Mouse (Mus musculus): ENCODE data around the gene Zfp503. TPM values are rescaled to one million over a fixed set of nuclear protein-coding genes. Genes with fewer than 3 reads are reported as not detected.

The Zfp503 gene
- 0.77 and 1.3 TPM in 2 replicates for polyA plus RNA-seq (2012; ENCODE audit: insufficient read depth, low replicate concordance)

- H3K9me3 ChIP-seq: 0 out of 2 replicates have a peak, but pooled peaks cover 15% of the 10 kb centered on the region
- peaks cover 62% of the 10 kb centered on the region for H3K4me1 ChIP-seq
- peaks cover 95% of the 10 kb centered on the region for H3K27me3 ChIP-seq (replicated peaks)
- H3K4me3 ChIP-seq (replicated peaks): peak within 1 kb of the TSS; percentile 92
- H3K36me3 ChIP-seq (replicated peaks; ENCODE audit: low read length): no peaks in the 10 kb centered on the region
- no peak for TF ChIP-seq GATA1 (IDR thresholded peaks at IDR 0.05; ENCODE audit: borderline replicate concordance, low read length)
- TF ChIP-seq FLI1 (IDR thresholded peaks at IDR 0.05; ENCODE audit: low read length): no peak
Observed at GRCm38 (mm10) chr14:21989291-21989913, at the start of gene Zfp503. TSS of gene Zfp503 (minus strand) at chr14:21989601.

DNA sequence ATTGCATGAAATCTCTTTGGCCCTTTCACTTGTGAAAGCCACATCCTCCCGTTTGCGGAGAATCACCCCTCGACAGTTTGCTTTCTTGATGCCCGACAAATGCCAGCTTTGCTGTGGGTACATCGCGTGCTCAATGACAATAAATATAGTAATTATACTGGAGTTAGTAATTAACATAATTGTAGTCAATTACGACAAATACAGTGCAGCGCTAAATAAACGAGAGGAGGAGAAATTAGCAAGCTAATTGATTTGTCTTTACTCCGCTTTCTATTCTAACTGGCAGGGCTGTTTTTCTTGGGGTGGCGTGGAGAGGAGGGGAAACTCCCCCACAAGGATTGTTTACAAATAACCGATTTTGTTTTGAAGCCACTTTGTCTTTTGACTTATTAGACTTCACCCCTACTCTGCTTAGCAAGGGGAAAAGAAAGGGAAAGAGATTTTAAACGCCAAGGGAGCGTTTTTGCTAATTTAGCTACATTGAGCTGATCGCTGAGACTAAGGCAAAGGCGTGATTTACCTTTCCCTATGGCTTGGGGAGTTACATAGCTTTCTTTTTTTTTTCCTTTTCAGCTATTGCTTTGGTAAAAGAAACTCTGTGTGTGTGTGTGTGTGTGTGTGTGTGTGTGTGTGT lies 48.2 kb upstream of the Zfp503 start:
- TF ChIP-seq GATA1 (IDR thresholded peaks at IDR 0.05; ENCODE audit: borderline replicate concordance, low read length) (no peak), FLI1 (IDR thresholded peaks at IDR 0.05; ENCODE audit: low read length) (no peak)
- Histone ChIP-seq H3K36me3 (replicated peaks; ENCODE audit: low read length) (peaks cover under 1% of the 10 kb centered on the region), H3K27me3 (replicated peaks) (no peaks in the 10 kb centered on the region)

GRCm38 (mm10) chr14:22036802-22037497 lies 47.5 kb upstream of the Zfp503 start:
- H3K4me1 ChIP-seq: no peaks in the 10 kb centered on the region
- H3K27me3 ChIP-seq (replicated peaks): no peaks in the 10 kb centered on the region
- H3K36me3 ChIP-seq (replicated peaks; ENCODE audit: low read length): no peaks in the 10 kb centered on the region
- H3K9me3 ChIP-seq: no peaks in the 10 kb centered on the region
- no peak overlapping the region for H3K4me3 ChIP-seq (replicated peaks)
- TF ChIP-seq GATA1 (IDR thresholded peaks at IDR 0.05; ENCODE audit: borderline replicate concordance, low read length) (no peak), FLI1 (IDR thresholded peaks at IDR 0.05; ENCODE audit: low read length) (no peak)

More for the DNA sequence above, 48.2 kb upstream of the Zfp503 start:
- Histone ChIP-seq H3K4me1 (no peaks in the 10 kb centered on the region), H3K4me3 (replicated peaks) (no peak overlapping the region), H3K9me3 (no peaks in the 10 kb centered on the region)

DNA sequence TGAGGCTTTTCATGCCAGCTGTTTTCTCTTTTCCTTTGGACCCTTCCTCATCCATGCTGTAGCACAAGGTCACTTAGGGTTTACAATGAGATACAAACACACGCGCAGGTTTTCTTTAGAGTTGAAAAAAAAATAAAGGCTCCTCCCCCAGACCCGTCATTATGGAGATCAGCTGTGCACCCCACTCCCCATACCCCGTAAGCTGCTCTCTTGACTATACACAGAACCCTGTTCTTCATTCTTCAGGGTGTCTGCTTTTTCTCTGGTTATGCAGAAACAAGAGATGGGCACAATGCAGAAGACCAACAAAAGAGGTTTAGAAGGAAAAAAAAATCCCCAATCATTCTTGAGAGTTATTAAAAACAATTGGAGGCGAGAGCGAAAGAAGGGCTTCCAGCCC lies 46.9 kb upstream of the Zfp503 start:
- no peaks in the 10 kb centered on the region for H3K36me3 ChIP-seq (replicated peaks; ENCODE audit: low read length)
- no peaks in the 10 kb centered on the region for H3K4me1 ChIP-seq

GRCm38 (mm10) chr14:22035900-22036299 lies 46.5 kb upstream of the Zfp503 start:
- Histone ChIP-seq H3K4me3 (replicated peaks) (no peak overlapping the region), H3K4me1 (no peaks in the 10 kb centered on the region), H3K27me3 (replicated peaks) (no peaks in the 10 kb centered on the region), H3K9me3 (no peaks in the 10 kb centered on the region), H3K36me3 (replicated peaks; ENCODE audit: low read length) (no peaks in the 10 kb centered on the region)
- no peak for TF ChIP-seq FLI1 (IDR thresholded peaks at IDR 0.05; ENCODE audit: low read length)
- no peak for TF ChIP-seq GATA1 (IDR thresholded peaks at IDR 0.05; ENCODE audit: borderline replicate concordance, low read length)

More for the DNA sequence above, 46.9 kb upstream of the Zfp503 start:
- no peaks in the 10 kb centered on the region for H3K9me3 ChIP-seq
- H3K27me3 ChIP-seq (replicated peaks): no peaks in the 10 kb centered on the region
- TF ChIP-seq GATA1 (IDR thresholded peaks at IDR 0.05; ENCODE audit: borderline replicate concordance, low read length): no peak
- no peak for TF ChIP-seq FLI1 (IDR thresholded peaks at IDR 0.05; ENCODE audit: low read length)
- no peak overlapping the region for H3K4me3 ChIP-seq (replicated peaks)

- Histone ChIP-seq H3K4me1 (peaks cover 26% of the 10 kb centered on the region), H3K4me3 (replicated peaks) (no peak overlapping the region), H3K36me3 (replicated peaks; ENCODE audit: low read length) (peaks cover 34% of the 10 kb centered on the region), H3K9me3 (peaks cover 15% of the 10 kb centered on the region), H3K27me3 (replicated peaks) (no peaks in the 10 kb centered on the region)
- no peak for TF ChIP-seq FLI1 (IDR thresholded peaks at IDR 0.05; ENCODE audit: low read length)
- no peak for TF ChIP-seq GATA1 (IDR thresholded peaks at IDR 0.05; ENCODE audit: borderline replicate concordance, low read length)
Observed at GRCm38 (mm10) chr14:22023533-22023932, 34.1 kb upstream of the Zfp503 start.

- peaks cover under 1% of the 10 kb centered on the region; the same call in 1 of the 2 replicates for H3K9me3 ChIP-seq
- peaks cover 18% of the 10 kb centered on the region for H3K27me3 ChIP-seq (replicated peaks)
- TF ChIP-seq FLI1 (IDR thresholded peaks at IDR 0.05; ENCODE audit: low read length) (no peak), GATA1 (IDR thresholded peaks at IDR 0.05; ENCODE audit: borderline replicate concordance, low read length) (no peak)
- H3K36me3 ChIP-seq (replicated peaks; ENCODE audit: low read length): peaks cover 8% of the 10 kb centered on the region
- peak overlapping the region; percentile 38 for H3K4me3 ChIP-seq (replicated peaks)
- H3K4me1 ChIP-seq: peaks cover 31% of the 10 kb centered on the region
Observed at GRCm38 (mm10) chr14:22020885-22021284, 31.5 kb upstream of the Zfp503 start.

DNA sequence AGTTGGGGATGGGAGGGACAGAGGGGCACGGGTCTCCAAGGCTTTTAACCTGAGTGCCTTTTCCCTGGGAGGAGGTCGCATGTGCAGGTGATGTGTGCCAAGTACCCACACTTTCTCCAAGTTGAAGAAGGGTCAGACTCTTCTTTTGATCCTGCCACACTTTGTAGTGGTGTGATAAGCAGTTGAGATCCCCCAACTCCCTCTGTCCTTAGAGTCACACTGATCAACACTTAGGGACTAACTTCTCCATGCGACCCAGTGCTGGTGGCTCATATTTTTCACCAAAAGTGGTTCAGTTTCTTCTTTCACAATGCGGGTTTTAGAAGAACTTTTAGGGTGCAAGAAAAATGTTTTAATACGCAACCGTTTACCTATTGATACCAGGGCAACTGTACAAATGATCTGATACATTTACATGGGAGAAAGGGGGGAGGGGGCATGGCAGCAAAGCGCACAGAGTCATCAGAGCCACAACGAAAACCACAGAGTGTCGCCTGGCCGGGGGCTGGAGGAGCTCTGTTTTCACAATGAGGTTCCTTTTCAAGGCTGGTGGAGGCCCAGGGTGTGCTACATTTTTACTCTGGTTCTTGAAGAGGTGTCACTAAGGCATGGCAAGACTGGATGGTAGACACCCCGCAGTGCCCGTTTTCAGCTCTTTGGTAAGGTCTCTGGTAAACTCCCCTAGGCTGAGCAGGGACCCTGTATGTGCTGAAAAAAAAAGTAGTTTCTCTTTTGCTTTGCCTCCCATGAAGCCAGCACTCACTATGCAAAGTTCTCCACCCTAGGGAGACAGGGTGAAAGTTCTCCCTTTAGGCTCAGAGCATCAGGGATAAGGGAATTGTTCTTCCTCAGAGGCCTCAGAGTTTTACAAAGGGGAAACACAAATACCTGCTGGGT lies 30.8 kb upstream of the Zfp503 start:
- peaks cover 31% of the 10 kb centered on the region for H3K4me1 ChIP-seq
- H3K4me3 ChIP-seq (replicated peaks): peak overlapping the region; percentile 94
- no peak for TF ChIP-seq FLI1 (IDR thresholded peaks at IDR 0.05; ENCODE audit: low read length)
- TF ChIP-seq GATA1 (IDR thresholded peaks at IDR 0.05; ENCODE audit: borderline replicate concordance, low read length): no peak
- H3K9me3 ChIP-seq: no peaks in the 10 kb centered on the region
- H3K27me3 ChIP-seq (replicated peaks): peaks cover 24% of the 10 kb centered on the region
- peaks cover 3% of the 10 kb centered on the region for H3K36me3 ChIP-seq (replicated peaks; ENCODE audit: low read length)

All from megakaryocyte, embryonic 14.5 days (primary cell).